Mouse (Mus musculus): ENCODE results near the gene Zfp282. TPM values are rescaled to one million over a fixed set of nuclear protein-coding genes. Genes with fewer than 3 reads are reported as not detected.

Gene Zfp282
- polyA plus RNA-seq (2017; shearing (Covaris generic)): 6.8 TPM

DNA sequence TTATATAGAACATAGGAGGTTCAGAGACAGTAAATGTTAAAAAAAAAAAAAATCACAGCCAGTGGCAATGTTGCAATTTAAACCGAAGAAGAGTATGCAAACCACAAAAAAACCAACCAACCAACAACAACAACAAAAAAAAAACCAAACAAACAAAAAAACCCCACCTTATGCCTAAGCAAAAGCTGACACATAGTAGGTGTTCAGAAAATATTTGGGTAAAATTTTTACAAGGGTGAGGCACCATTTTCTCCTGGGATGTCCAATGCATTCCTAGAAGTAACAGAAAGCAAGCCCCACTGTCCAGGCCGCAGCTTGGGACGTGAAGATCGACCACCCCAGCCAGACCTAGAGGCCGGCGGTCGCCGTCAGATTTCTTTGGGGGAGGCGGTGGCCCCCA lies at the start of gene Zfp282:
Gene Zfp282 (plus strand): TSS at position 147 of the 400 bp plus-strand sequence.

DNA sequence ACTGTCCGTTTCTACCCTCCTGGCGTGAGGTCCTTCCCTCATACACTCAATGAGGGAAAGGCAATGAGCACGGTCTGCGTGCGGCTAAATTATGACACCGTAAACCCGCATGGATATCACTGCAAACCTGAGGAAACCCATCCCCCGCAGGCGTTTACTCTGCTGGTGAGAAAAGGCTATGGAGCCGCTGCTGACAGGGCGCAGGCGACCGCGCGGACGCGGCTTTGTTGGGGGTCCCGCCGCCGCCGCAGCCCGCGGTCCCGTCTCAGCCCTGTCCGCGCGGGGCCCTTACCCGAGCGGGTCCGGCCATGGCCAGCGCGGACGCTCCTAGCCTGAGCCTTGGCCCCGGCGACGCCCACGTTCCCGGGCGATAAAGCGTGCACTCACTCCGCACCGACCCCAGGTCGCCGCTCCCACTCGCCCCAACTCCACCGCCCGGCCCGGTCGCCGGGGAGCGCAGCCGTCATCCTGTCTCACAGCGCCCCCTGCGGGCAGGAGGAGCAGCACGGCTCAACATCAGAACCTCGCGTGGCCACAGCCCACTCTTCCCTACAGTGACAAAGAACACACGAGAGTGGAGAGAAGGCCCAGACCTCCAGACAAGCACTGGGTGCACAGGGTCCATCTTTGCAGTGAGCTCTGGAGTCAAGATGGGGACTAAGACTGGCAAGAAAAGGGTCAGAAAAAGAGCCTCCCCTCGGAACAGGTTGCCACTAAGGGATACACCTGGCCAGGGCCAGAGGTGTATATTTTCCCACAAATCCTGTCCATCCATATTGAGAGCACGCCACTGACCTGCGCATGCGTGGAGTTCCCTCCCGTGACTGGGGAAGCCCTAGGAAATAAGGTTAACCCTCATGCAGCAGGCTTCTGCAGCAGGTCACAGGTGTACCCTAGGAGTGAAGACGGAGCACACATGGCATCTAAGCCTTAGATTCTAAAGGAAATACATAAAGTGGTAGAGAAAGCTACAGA lies 46.6 kb upstream of the Zfp282 start, which contains the start of gene Zfp786:
Gene Zfp786 (minus strand): TSS at position 764 of the 975 bp plus-strand sequence.

DNA sequence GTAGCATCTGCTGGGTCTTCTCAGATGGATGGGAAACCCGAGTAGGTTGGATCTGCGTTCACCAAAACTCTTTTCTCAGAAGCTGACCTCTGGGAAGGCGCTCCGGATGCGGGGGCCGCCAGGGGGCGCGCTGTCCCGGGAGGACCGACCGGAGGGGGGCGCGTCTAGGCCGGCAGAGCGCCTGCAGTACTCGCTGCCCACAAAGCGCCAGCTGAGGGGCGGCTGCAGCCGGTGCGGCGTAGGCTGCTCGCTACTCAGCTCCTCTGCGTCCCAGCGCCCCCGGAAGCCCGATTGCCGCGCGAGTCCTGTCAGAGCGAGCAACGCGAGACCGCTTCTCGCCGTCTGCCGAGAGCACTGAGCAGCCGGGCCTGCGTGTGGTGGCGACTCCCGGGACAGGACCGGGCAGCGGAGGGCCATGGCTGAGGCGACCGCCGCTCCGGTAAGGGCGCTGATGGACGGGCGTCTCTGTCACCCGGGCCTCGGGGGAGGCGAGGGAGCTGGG lies 41.5 kb upstream of the Zfp282 start, which contains the start of gene Zfp398:
Gene Zfp398 (plus strand): TSS at position 180 of the 502 bp plus-strand sequence.

DNA sequence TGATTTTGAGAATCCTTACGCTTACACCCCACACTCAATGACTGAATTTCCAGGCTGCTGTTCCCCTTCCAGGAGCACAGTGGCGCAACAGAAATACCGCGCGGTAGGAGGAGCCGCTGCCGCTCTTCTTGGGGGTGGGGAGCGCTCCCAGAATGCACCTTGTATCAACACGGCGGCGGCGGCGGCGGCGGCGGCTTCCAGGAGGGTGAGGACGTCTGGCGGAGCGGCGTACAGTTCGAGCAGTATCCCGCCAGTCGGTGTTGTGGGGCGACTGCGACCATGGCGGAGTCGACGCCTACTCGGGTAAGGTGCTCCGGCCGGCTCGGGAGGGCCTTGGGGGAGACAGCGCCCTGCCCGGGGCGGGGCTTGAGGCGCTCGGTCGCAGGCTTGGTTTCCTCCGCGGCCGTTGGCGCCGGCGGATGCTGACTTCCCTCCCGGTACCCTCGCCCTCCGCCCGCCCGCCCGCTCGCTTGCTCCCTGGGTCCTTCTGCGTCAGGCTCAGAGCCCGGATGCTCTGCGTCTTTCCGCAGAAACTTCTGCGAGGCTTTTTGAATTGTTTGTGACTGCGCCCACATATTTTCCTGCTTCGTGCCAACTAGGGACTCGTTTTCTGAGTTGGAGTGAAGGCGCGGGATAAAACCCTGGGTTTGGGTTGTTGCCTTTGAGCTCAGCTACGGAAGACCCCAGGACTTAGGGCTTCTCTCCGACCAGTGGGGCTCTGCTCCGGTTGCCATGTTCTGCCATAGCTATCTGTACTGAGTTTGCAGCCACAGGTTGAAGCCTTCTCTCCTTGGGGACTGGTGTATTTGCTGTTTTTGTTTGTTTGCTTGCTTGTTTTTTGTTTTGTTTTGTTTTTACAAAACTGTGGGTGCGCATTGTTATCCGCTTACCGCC lies 43.7 kb downstream of the Zfp282 start, which contains the start of gene Zfp212:
Gene Zfp212 (plus strand): TSS at position 30 of the 894 bp plus-strand sequence.

DNA sequence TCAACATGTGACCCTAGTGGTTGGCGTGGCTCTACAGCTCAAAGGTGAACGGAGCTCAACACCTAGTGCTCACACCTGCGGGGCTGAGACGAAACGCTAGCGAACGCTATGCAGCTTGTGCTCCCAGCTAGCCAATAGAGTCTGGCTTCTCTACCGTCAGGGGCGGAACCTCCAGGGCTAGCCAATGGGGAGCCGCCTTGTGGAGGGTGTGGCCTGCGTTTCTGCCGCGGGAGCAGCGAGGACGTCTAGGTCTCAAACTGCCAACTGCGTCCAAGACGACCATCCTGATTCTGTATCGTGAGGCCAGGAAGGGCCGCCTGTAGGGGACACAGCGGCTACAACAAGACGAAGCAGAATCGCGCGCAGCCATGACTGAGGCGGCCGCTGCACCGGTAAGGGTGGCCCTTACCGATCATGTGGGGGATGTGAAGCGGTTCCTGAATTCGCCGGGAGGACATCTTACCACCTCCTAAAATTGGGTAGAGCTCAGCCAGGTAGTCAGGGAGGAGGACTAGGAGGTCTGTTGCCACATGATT lies 76.3 kb downstream of the Zfp282 start, which contains the start of gene Zfp956:
Gene Zfp956 (plus strand): TSS at position 200 of the 536 bp plus-strand sequence.

Other genes with a start within 250 kb of the Zfp282 start
- 65.1 TPM for gene Pdia4, start 63.8 kb upstream of the Zfp282 start, polyA plus RNA-seq (2017; shearing (Covaris generic))
- gene Zfp786, start 46.3 kb upstream of the Zfp282 start, polyA plus RNA-seq (2017; shearing (Covaris generic)): not detected
- 21.3 TPM for gene Zfp398, start 41.5 kb upstream of the Zfp282 start, polyA plus RNA-seq (2017; shearing (Covaris generic))
- 42.2 TPM for gene Zfp212, start 43.3 kb downstream of the Zfp282 start, polyA plus RNA-seq (2017; shearing (Covaris generic))
- gene Zfp956, start 76.2 kb downstream of the Zfp282 start, polyA plus RNA-seq (2017; shearing (Covaris generic)): 34.4 TPM
- gene Zfp777, start 171.7 kb downstream of the Zfp282 start, polyA plus RNA-seq (2017; shearing (Covaris generic)): 49.9 TPM
- gene Zfp746, start 209.4 kb downstream of the Zfp282 start, polyA plus RNA-seq (2017; shearing (Covaris generic)): 60.4 TPM